ENCODE assay signal across 8 mouse cellular contexts in genomic region chr10:80921923-80922322, GRCm38 (mm10). TPM values are rescaled to one million over a fixed set of nuclear protein-coding genes. Genes with fewer than 3 reads are reported as not detected.
DNase-seq lines count a peak whose midpoint lies in the region; ATAC-seq and TF ChIP-seq lines count a peak whose summit lies in the region.

No protein-coding gene starts in this region.

- peaks cover 5% of the 10 kb centered on the region for H3K79me3 ChIP-seq in C2C12 (ENCODE audit: low read depth)

- peaks cover 13% of the 10 kb centered on the region for H3K79me2 ChIP-seq in C2C12 (ENCODE audit: control insufficient read depth, insufficient read depth)

- peak overlapping the region; percentile 20; the same call in 1 of the 2 replicates for H3K9ac ChIP-seq in hindbrain, embryonic 11.5 days (ENCODE audit: low read depth, low read length)
- H3K9ac ChIP-seq in liver, embryonic 12.5 days, result peak overlapping the region; percentile 41
- H3K9ac ChIP-seq in neural tube, embryonic 12.5 days, result peak overlapping the region; percentile 41

- H3K27me3 ChIP-seq in C2C12 (ENCODE audit: control insufficient read depth, insufficient read depth, insufficient read length), result no peaks in the 10 kb centered on the region
- no peaks in the 10 kb centered on the region for H3K27me3 ChIP-seq in hindbrain, embryonic 11.5 days (ENCODE audit: control insufficient read depth, insufficient read depth, low read length)
- H3K27me3 ChIP-seq in liver, embryonic 12.5 days (replicated peaks), result peaks cover 38% of the 10 kb centered on the region; the same call in 1 of the 2 replicates
- H3K27me3 ChIP-seq in neural tube, embryonic 12.5 days (replicated peaks), result no peaks in the 10 kb centered on the region; the same call in 1 of the 2 replicates

- ATAC-seq in hindbrain, embryonic 11.5 days (ENCODE audit: low FRiP score), result 0 out of 2 replicates have a peak, but pooled peaks have one; percentile 19
- 0 out of 2 replicates have a peak, but pooled peaks have one; percentile 34 for ATAC-seq in liver, embryonic 12.5 days
- no peak for ATAC-seq in neural tube, embryonic 12.5 days (ENCODE audit: low FRiP score, low read depth)
- ATAC-seq in inflammation-experienced regulatory T-cells, adult 6 months, result no peak

- H3K36me3 ChIP-seq in C2C12 (ENCODE audit: control insufficient read depth, insufficient read depth), result no peaks in the 10 kb centered on the region
- no peaks in the 10 kb centered on the region for H3K36me3 ChIP-seq in hindbrain, embryonic 11.5 days (ENCODE audit: control insufficient read depth, insufficient read depth, low read length)
- H3K36me3 ChIP-seq in liver, embryonic 12.5 days, result no peaks in the 10 kb centered on the region
- H3K36me3 ChIP-seq in neural tube, embryonic 12.5 days, result no peaks in the 10 kb centered on the region

- no peak for TF ChIP-seq CTCF in C2C12 (IDR thresholded peaks at IDR 0.05; ENCODE audit: control insufficient read depth, insufficient read depth, insufficient read length)

- no peak overlapping the region for H3K27ac ChIP-seq in hindbrain, embryonic 11.5 days (ENCODE audit: low read depth, low read length)
- H3K27ac ChIP-seq in liver, embryonic 12.5 days, result peak overlapping the region; percentile 10; the same call in 1 of the 2 replicates
- no peak overlapping the region for H3K27ac ChIP-seq in neural tube, embryonic 12.5 days

- no peaks in the 10 kb centered on the region for H3K4me1 ChIP-seq in hindbrain, embryonic 11.5 days (replicated peaks; ENCODE audit: control insufficient read depth, insufficient read depth, low read length)
- H3K4me1 ChIP-seq in liver, embryonic 12.5 days, result peaks cover 35% of the 10 kb centered on the region
- H3K4me1 ChIP-seq in neural tube, embryonic 12.5 days, result peaks cover 17% of the 10 kb centered on the region

- peak overlapping the region; percentile 9 for H3K4me2 ChIP-seq in hindbrain, embryonic 11.5 days (replicated peaks; ENCODE audit: low read depth, low read length)
- peak overlapping the region; percentile 60 for H3K4me2 ChIP-seq in liver, embryonic 12.5 days
- peak overlapping the region; percentile 53 for H3K4me2 ChIP-seq in neural tube, embryonic 12.5 days (replicated peaks)

- no peaks in the 10 kb centered on the region for H3K9me3 ChIP-seq in hindbrain, embryonic 11.5 days (ENCODE audit: control insufficient read depth, low read length)
- no peaks in the 10 kb centered on the region for H3K9me3 ChIP-seq in liver, embryonic 12.5 days (replicated peaks)
- H3K9me3 ChIP-seq in neural tube, embryonic 12.5 days, result no peaks in the 10 kb centered on the region

- H3ac ChIP-seq in C2C12 (ENCODE audit: control insufficient read depth, insufficient read length, low read depth), result no peak overlapping the region

- H3K4me3 ChIP-seq in C2C12 (ENCODE audit: insufficient read depth, poor library complexity, severe bottlenecking), result no peak overlapping the region
- H3K4me3 ChIP-seq in hindbrain, embryonic 11.5 days (ENCODE audit: low read depth, low read length), result no peak overlapping the region
- peak overlapping the region; percentile 29; the same call in 1 of the 2 replicates for H3K4me3 ChIP-seq in liver, embryonic 12.5 days
- H3K4me3 ChIP-seq in neural tube, embryonic 12.5 days, result peak overlapping the region; percentile 19; the same call in 1 of the 2 replicates

- DNase-seq in embryo, embryonic 11 days, result peak; percentile 73
- DNase-seq in hindbrain, embryonic 11.5 days (ENCODE audit: low spot score), result peak; percentile 53
- no peak for DNase-seq in thymus, postnatal 25 days
- no peak for DNase-seq in spleen, postnatal 10 days (ENCODE audit: low spot score in 2 of 2)

- 6% methylated on average over 16 of the region's 16 CpGs for WGBS in hindbrain, embryonic 11.5 days
- WGBS in liver, embryonic 12.5 days (ENCODE audit: insufficient replicate concordance), result 7% methylated on average over 16 of the region's 16 CpGs
- WGBS in neural tube, embryonic 12.5 days, result 5% methylated on average over 16 of the region's 16 CpGs

TF ChIP-seq in C2C12, 6 proteins besides CTCF, POLR2A, EP300 and RAD21:
- TF ChIP-seq MYOD1 (IDR thresholded peaks at IDR 0.05; ENCODE audit: control insufficient read depth, insufficient read length, low read depth) (peak; percentile 80), CEBPB (IDR thresholded peaks at IDR 0.05; ENCODE audit: low read depth) (no peak)

RNA-seq across cellular contexts. Expression of gene Lmnb2, which starts 3.9 kb away (rescaled TPM):
- polyA plus RNA-seq in C2C12 (2012; fragmentation: generic; extraction: Trizol), result 66.4 TPM
- polyA plus RNA-seq in hindbrain, embryonic 11.5 days (2014; fragmentation: Nextera tagmentation; extraction: Ambion mirVana), result 14.6 and 19.0 TPM in 2 replicates
- 23.1 and 23.6 TPM in 2 replicates for polyA plus RNA-seq in liver, embryonic 12.5 days (2016; fragmentation: Nextera tagmentation; extraction: Ambion mirVana)
- 57.1 and 61.3 TPM in 2 replicates for polyA plus RNA-seq in neural tube, embryonic 12.5 days (2016; fragmentation: Nextera tagmentation; extraction: Ambion mirVana)
- 1 to 10 TPM; 2.4 to 4.5 (median 3.5) TPM for polyA plus RNA-seq in inflammation-experienced regulatory T-cells, adult 6 months (2017; shearing (Covaris generic))

RNA-seq across cellular contexts. Expression of gene Gadd45b, which starts 8.0 kb away (rescaled TPM):
- 37.2 TPM for polyA plus RNA-seq in C2C12 (2012; fragmentation: generic; extraction: Trizol)
- polyA plus RNA-seq in hindbrain, embryonic 11.5 days (2014; fragmentation: Nextera tagmentation; extraction: Ambion mirVana), result 13.8 and 14.6 TPM in 2 replicates
- polyA plus RNA-seq in liver, embryonic 12.5 days (2016; fragmentation: Nextera tagmentation; extraction: Ambion mirVana), result 1.6 and 2.0 TPM in 2 replicates
- 7.9 and 8.0 TPM in 2 replicates for polyA plus RNA-seq in neural tube, embryonic 12.5 days (2016; fragmentation: Nextera tagmentation; extraction: Ambion mirVana)
- polyA plus RNA-seq in inflammation-experienced regulatory T-cells, adult 6 months (2017; shearing (Covaris generic)), result 10 to 100 TPM; 26.4 to 51.5 (median 39.3) TPM

RNA-seq across cellular contexts. Expression of gene Timm13, which starts 21.2 kb away (rescaled TPM):
- 263 TPM for polyA plus RNA-seq in C2C12 (2012; fragmentation: generic; extraction: Trizol)
- 328 and 353 TPM in 2 replicates for polyA plus RNA-seq in hindbrain, embryonic 11.5 days (2014; fragmentation: Nextera tagmentation; extraction: Ambion mirVana)
- 271 and 301 TPM in 2 replicates for polyA plus RNA-seq in liver, embryonic 12.5 days (2016; fragmentation: Nextera tagmentation; extraction: Ambion mirVana)
- 282 and 323 TPM in 2 replicates for polyA plus RNA-seq in neural tube, embryonic 12.5 days (2016; fragmentation: Nextera tagmentation; extraction: Ambion mirVana)
- 100 to 1,000 TPM; 207 to 260 (median 248) TPM for polyA plus RNA-seq in inflammation-experienced regulatory T-cells, adult 6 months (2017; shearing (Covaris generic))

RNA-seq across cellular contexts. Expression of gene Tmprss9, which starts 50.3 kb away (rescaled TPM):
- polyA plus RNA-seq in C2C12 (2012; fragmentation: generic; extraction: Trizol), result 0.02 TPM
- 0.05 and 0.06 TPM in 2 replicates for polyA plus RNA-seq in hindbrain, embryonic 11.5 days (2014; fragmentation: Nextera tagmentation; extraction: Ambion mirVana)
- 0.04 and 0.05 TPM in 2 replicates for polyA plus RNA-seq in liver, embryonic 12.5 days (2016; fragmentation: Nextera tagmentation; extraction: Ambion mirVana)
- polyA plus RNA-seq in neural tube, embryonic 12.5 days (2016; fragmentation: Nextera tagmentation; extraction: Ambion mirVana), result 0.06 and 0.10 TPM in 2 replicates
- polyA plus RNA-seq in inflammation-experienced regulatory T-cells, adult 6 months (2017; shearing (Covaris generic)), result not detected

Comparison
In these comparisons a context has a peak if more than half of its experiments do, and no peak if none do; other contexts are left out.
1. H3K4me3 ChIP-seq: peak in liver, embryonic 12.5 days (single experiment) and neural tube, embryonic 12.5 days (single experiment); none in C2C12 (single experiment) and hindbrain, embryonic 11.5 days (single experiment).
2. DNase-seq: peak in embryo, embryonic 11 days (single experiment) and hindbrain, embryonic 11.5 days (single experiment); none in thymus, postnatal 25 days (single experiment) and spleen, postnatal 10 days (0 of 2).
3. ATAC-seq: peak in hindbrain, embryonic 11.5 days (single experiment) and liver, embryonic 12.5 days (single experiment); none in neural tube, embryonic 12.5 days (single experiment) and inflammation-experienced regulatory T-cells, adult 6 months (single experiment).
4. H3K4me2 ChIP-seq: peak in every context shown above with its lines; median percentile 60 in liver, embryonic 12.5 days; 53 in neural tube, embryonic 12.5 days; 9 in hindbrain, embryonic 11.5 days.
5. Peak in every context shown above with its lines, with median percentiles within 50 percentile points of each other: H3K9ac ChIP-seq.